ENCODE assay signal across 7 mouse cellular contexts in genomic region chr14:19974978-19975493, GRCm38 (mm10). TPM values are rescaled to one million over a fixed set of nuclear protein-coding genes. Genes with fewer than 3 reads are reported as not detected.
DNase-seq lines count a peak whose midpoint lies in the region; ATAC-seq and TF ChIP-seq lines count a peak whose summit lies in the region.

No protein-coding gene starts in this region.

- no peak overlapping the region for H3K9ac ChIP-seq in stomach, embryonic 16.5 days (ENCODE audit: low read length)

- no peaks in the 10 kb centered on the region for H3K27me3 ChIP-seq in spleen, adult 2 months (ENCODE audit: control insufficient read depth, insufficient read depth, low read length)
- no peaks in the 10 kb centered on the region for H3K27me3 ChIP-seq in stomach, embryonic 16.5 days (ENCODE audit: control insufficient read depth, insufficient read depth, low read length)

- TF ChIP-seq POLR2A in spleen, adult 2 months (IDR thresholded peaks at IDR 0.05; ENCODE audit: low read depth, low read length) = no peak

- no peak for TF ChIP-seq CTCF in spleen, adult 2 months (IDR thresholded peaks at IDR 0.05; ENCODE audit: extremely low read depth, insufficient read depth, insufficient read length, insufficient replicate concordance)

- H3K4me2 ChIP-seq in stomach, embryonic 16.5 days (ENCODE audit: low read depth, low read length) = peak overlapping the region; percentile 47

- H3K36me3 ChIP-seq in spleen, adult 2 months (ENCODE audit: control insufficient read depth, insufficient read depth, low read length) = no peaks in the 10 kb centered on the region
- H3K36me3 ChIP-seq in stomach, embryonic 16.5 days (ENCODE audit: control insufficient read depth, insufficient read depth, low read length) = no peaks in the 10 kb centered on the region

- no peak for DNase-seq in spleen, adult 2 months (ENCODE audit: low read depth in 1 of 2, low spot score in 2 of 2)
- DNase-seq in spleen, adult 12 weeks (ENCODE audit: low spot score) = no peak
- peak; percentile 47 for DNase-seq in embryo, embryonic 10 days (ENCODE audit: low spot score)
- DNase-seq in lung, postnatal 36 days = peak; percentile 29
- DNase-seq in gastrocnemius, postnatal 4 days (ENCODE audit: low spot score in 2 of 2) = no peak

- peak overlapping the region; percentile 39 for H3K27ac ChIP-seq in spleen, adult 2 months (ENCODE audit: insufficient read depth, low read length)
- H3K27ac ChIP-seq in stomach, embryonic 16.5 days (ENCODE audit: low read length) = peak overlapping the region; percentile 31; the same call in 1 of the 2 replicates

- 10% methylated on average over 11 of the region's 11 CpGs for WGBS in spleen, adult 2 months
- WGBS in stomach, embryonic 16.5 days = 45% methylated on average over 11 of the region's 11 CpGs

- H3K9me3 ChIP-seq in stomach, embryonic 16.5 days (replicated peaks; ENCODE audit: control insufficient read depth, low read length) = no peaks in the 10 kb centered on the region

- peak; percentile 17 to 25; a peak in 2 of 4 replicates for ATAC-seq in hematopoietic stem cell, adult 5-6 weeks (replicated peaks in 1 of 2; ENCODE audit: insufficient read depth in 1 of 2, low FRiP score in 2 of 2, low TSS enrichment in 1 of 2, low read depth in 1 of 2, poor library complexity in 2 of 2, severe bottlenecking in 2 of 2)
- ATAC-seq in stomach, embryonic 16.5 days (ENCODE audit: insufficient read depth, low FRiP score) = no peak

- peaks cover 23% of the 10 kb centered on the region for H3K4me1 ChIP-seq in spleen, adult 2 months (ENCODE audit: control insufficient read depth, insufficient read depth, insufficient read length)
- peaks cover 17% of the 10 kb centered on the region for H3K4me1 ChIP-seq in stomach, embryonic 16.5 days (ENCODE audit: control insufficient read depth, insufficient read depth, low read length)

- peak overlapping the region; percentile 27 for H3K4me3 ChIP-seq in spleen, adult 2 months (ENCODE audit: extremely low read depth, insufficient read depth, insufficient read length)
- peak overlapping the region; percentile 22 for H3K4me3 ChIP-seq in stomach, embryonic 16.5 days (replicated peaks; ENCODE audit: low read length)

RNA-seq across cellular contexts. Expression of gene Gng2, which starts 2.4 kb away (rescaled TPM):
- polyA plus RNA-seq in spleen, adult 2 months (2012; rRNA removed) = 25.1 and 34.7 TPM in 2 replicates
- 67.2 and 72.2 TPM in 2 replicates for total RNA-seq in hematopoietic stem cell, adult 5-6 weeks (2017)
- 43.3 and 43.6 TPM in 2 replicates for polyA plus RNA-seq in stomach, embryonic 16.5 days (2015; fragmentation: Nextera tagmentation; extraction: Ambion mirVana)
- 10 to 100 TPM; 28.0 to 34.7 TPM for total RNA-seq in gastrocnemius, postnatal 4 days (2021)

Comparison
In these comparisons a context has a peak if more than half of its experiments do, and no peak if none do; other contexts are left out.
1. DNase-seq: peak in embryo, embryonic 10 days (single experiment) and lung, postnatal 36 days (single experiment); none in spleen, adult 2 months (0 of 2), spleen, adult 12 weeks (single experiment) and gastrocnemius, postnatal 4 days (0 of 2).